In genomic region chr10:10688907-10689667, GRCm38 (mm10) we compare ENCODE assay signal across 8 mouse cellular contexts. TPM values are rescaled to one million over a fixed set of nuclear protein-coding genes. Genes with fewer than 3 reads are reported as not detected.
DNase-seq lines count a peak whose midpoint lies in the region; ATAC-seq lines count a peak whose summit lies in the region.
"Had no signal": no experiment of that assay in that cellular context is flagged by ENCODE, and none has a peak within 500 bp of the region (broad histone marks: within the 10 kb centered on the region; RNA-seq: fewer than 3 reads in every experiment).

No protein-coding gene starts in this region.

- H3K4me1 ChIP-seq in lung, embryonic 16.5 days (replicated peaks; ENCODE audit: control insufficient read depth, insufficient read depth, low read length) = no peaks in the 10 kb centered on the region; the same call in 1 of the 2 replicates
- H3K4me1 ChIP-seq in hindbrain, embryonic 10.5 days (replicated peaks) = peaks cover 13% of the 10 kb centered on the region

- no peaks in the 10 kb centered on the region for H3K36me3 ChIP-seq in lung, embryonic 16.5 days (ENCODE audit: control insufficient read depth, insufficient read depth, low read length)
- H3K36me3 ChIP-seq in hindbrain, embryonic 10.5 days = no peaks in the 10 kb centered on the region

- peak overlapping the region; percentile 47 for H3K4me3 ChIP-seq in lung, embryonic 16.5 days (ENCODE audit: low read length)
- H3K4me3 ChIP-seq in hindbrain, embryonic 10.5 days = peak overlapping the region; percentile 60

- WGBS in lung, embryonic 16.5 days = 1% methylated on average over 35 of the region's 35 CpGs
- 2% methylated on average over 35 of the region's 35 CpGs for WGBS in hindbrain, embryonic 10.5 days

- H3K9me3 ChIP-seq in lung, embryonic 16.5 days (ENCODE audit: control insufficient read depth, low read length) = no peaks in the 10 kb centered on the region
- H3K9me3 ChIP-seq in hindbrain, embryonic 10.5 days = no peaks in the 10 kb centered on the region

- DNase-seq in lung, adult 18-20 months = no peak
- DNase-seq in embryo, embryonic 11.5 days (ENCODE audit: low read depth, low spot score) = peak; percentile 5
- peak; percentile 31 for DNase-seq in hindbrain, embryonic 10.5 days (ENCODE audit: low spot score)
- DNase-seq in liver = peak; percentile 5
- DNase-seq in retina, embryonic 14.5 days (ENCODE audit: low spot score) = peak; percentile 42

- H3K27me3 ChIP-seq in lung, embryonic 16.5 days (ENCODE audit: control insufficient read depth, insufficient read depth, low read depth, low read length) = peaks cover 3% of the 10 kb centered on the region; the same call in 1 of the 2 replicates
- H3K27me3 ChIP-seq in hindbrain, embryonic 10.5 days (ENCODE audit: insufficient read depth, poor library complexity, severe bottlenecking) = peaks cover 8% of the 10 kb centered on the region; the same call in 1 of the 2 replicates

- H3K27ac ChIP-seq in lung, embryonic 16.5 days (ENCODE audit: low read length) = no peak overlapping the region
- peak overlapping the region; percentile 6; the same call in 1 of the 2 replicates for H3K27ac ChIP-seq in hindbrain, embryonic 10.5 days

- ATAC-seq in lung, embryonic 16.5 days (ENCODE audit: low read depth) = peak; percentile 66
- no peak for ATAC-seq in erythroid progenitor cell, adult 5-6 weeks (replicated peaks; ENCODE audit: low FRiP score, poor library complexity, severe bottlenecking)

- peak overlapping the region; percentile 39 for H3K9ac ChIP-seq in lung, embryonic 16.5 days (ENCODE audit: low read length)

- H3K4me2 ChIP-seq in lung, embryonic 16.5 days (ENCODE audit: low read depth, low read length) = peak overlapping the region; percentile 74

RNA-seq across cellular contexts. Expression of gene Gm10944, which starts 7.9 kb away (rescaled TPM):
- not detected in 2 replicates for polyA plus RNA-seq in lung, embryonic 16.5 days (2015; fragmentation: Nextera tagmentation; extraction: Ambion mirVana)
- polyA plus RNA-seq in hindbrain, embryonic 10.5 days (2016; fragmentation: Nextera tagmentation; extraction: Ambion mirVana) = not detected in 2 replicates
- not detected in 2 replicates for total RNA-seq in erythroid progenitor cell, adult 5-6 weeks (2015; ENCODE audit: low replicate concordance)
- total RNA-seq in erythroid progenitor cell, adult 5-6 weeks (2017; ENCODE audit: low replicate concordance) = not detected in 2 replicates
- polyA plus RNA-seq: frontal cortex, adult 2 months had no signal

Comparison
In these comparisons a context has a peak if more than half of its experiments do, and no peak if none do; other contexts are left out.
1. DNase-seq: peak in embryo, embryonic 11.5 days (single experiment), hindbrain, embryonic 10.5 days (single experiment), liver (single experiment) and retina, embryonic 14.5 days (single experiment); none in lung, adult 18-20 months (0 of 2).